Mouse (Mus musculus): ENCODE data around the gene Wwox.
"Not testable (repeated sequence)": the region's sequence is repeated elsewhere in the genome, so short reads cannot be mapped to it uniquely, and the experiment has no call there.

DNA sequence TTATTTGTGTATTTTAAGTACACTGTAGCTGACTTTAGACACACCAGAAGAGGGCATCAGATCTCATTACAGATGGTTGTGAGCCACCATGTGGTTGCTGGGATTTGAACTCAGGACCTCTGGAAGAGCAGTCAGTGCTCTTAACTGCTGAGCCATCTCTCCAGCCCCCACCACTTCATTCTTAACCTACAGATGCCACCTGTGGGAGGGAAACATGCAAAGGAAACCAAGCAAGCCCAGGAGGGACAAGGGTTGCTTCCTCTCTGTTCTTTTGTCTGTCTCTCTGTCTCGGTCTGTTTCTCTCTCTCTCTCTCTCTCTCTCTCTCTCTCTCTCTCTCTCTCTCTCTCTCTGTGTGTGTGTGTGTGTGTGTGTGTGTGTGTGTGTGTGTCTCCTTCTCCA lies 388.4 kb downstream of the Wwox start:
- TF ChIP-seq POLR2A (IDR thresholded peaks at IDR 0.05; ENCODE audit: control insufficient read depth, low read depth, low read length); CTCF (IDR thresholded peaks at IDR 0.05; ENCODE audit: control insufficient read depth, insufficient read depth, insufficient replicate concordance, low read depth, low read length): not testable (repeated sequence)
